Mouse (Mus musculus) hematopoietic stem cell, adult 5-6 weeks (primary cell): ENCODE results near the gene Spred3. TPM values are rescaled to one million over a fixed set of nuclear protein-coding genes. Genes with fewer than 3 reads are reported as not detected.
"Not testable (repeated sequence)": the region's sequence is repeated elsewhere in the genome, so short reads cannot be mapped to it uniquely, and the experiment has no call there.

ENCODE experiments used
- ATAC-seq, 2 experiments: fragments of 125-278 bp in 1 of 2; replicated peaks in 1 of 2; 2 replicates each; pipeline ENCODE4 v1.8.0; 2016 to 2017; ENCODE audit warnings: inconsistent platforms in 2 of 2, mild to moderate bottlenecking in 2 of 2, moderate number of reproducible peaks in 2 of 2, low read depth in 1 of 2, moderate TSS enrichment in 1 of 2; ENCODE audit not compliant: low FRiP score in 2 of 2, poor library complexity in 2 of 2, severe bottlenecking in 2 of 2, insufficient read depth in 1 of 2, low TSS enrichment in 1 of 2
- total RNA-seq: library from RNA; stranded (forward); fragments of 172-1452, 232-1000 nt; gene quantifications from 2 replicates; pipeline ENCODE4 v1.2.3, GENCODE M21; 2017

Gene Spred3
- total RNA-seq, 1 experiment from 2014 or later = 5.3 TPM

GRCm38 (mm10) chr7:29144006-29144405 lies 26.2 kb downstream of the Spred3 start:
- ATAC-seq = peak; percentile 42 to 62; a peak in 1 of 4 replicates

GRCm38 (mm10) chr7:29141416-29141815 lies 28.8 kb downstream of the Spred3 start:
- ATAC-seq = no peak

- not testable (repeated sequence) for ATAC-seq
Observed at GRCm38 (mm10) chr7:29139237-29139636, 31.0 kb downstream of the Spred3 start.

- ATAC-seq = no peak
Observed at GRCm38 (mm10) chr7:29137429-29137828, 32.8 kb downstream of the Spred3 start.

GRCm38 (mm10) chr7:29134693-29135386 lies 35.4 kb downstream of the Spred3 start, which contains the start of gene Rasgrp4:
TSS of gene Rasgrp4 (plus strand) at chr7:29134851.
- peak; percentile 84 to 97 for ATAC-seq

- no peak for ATAC-seq
Observed at GRCm38 (mm10) chr7:29134230-29134629, 36.0 kb downstream of the Spred3 start.

GRCm38 (mm10) chr7:29128725-29129124 lies 41.5 kb downstream of the Spred3 start:
- peak; percentile 57 to 63; a peak in 3 of 4 replicates for ATAC-seq

- peak; percentile 43 to 70; a peak in 2 of 4 replicates for ATAC-seq
Observed at GRCm38 (mm10) chr7:29126173-29126915, 43.9 kb downstream of the Spred3 start.

- ATAC-seq = peak; percentile 89 to 92
Observed at GRCm38 (mm10) chr7:29124970-29125369, 45.2 kb downstream of the Spred3 start, which contains the start of gene Ryr1. TSS of gene Ryr1 (minus strand) at chr7:29125179.

- no peak for ATAC-seq
Observed at GRCm38 (mm10) chr7:29123531-29124358, 46.5 kb downstream of the Spred3 start.

GRCm38 (mm10) chr7:29122821-29123220 lies 47.4 kb downstream of the Spred3 start:
- no peak for ATAC-seq

GRCm38 (mm10) chr7:29119526-29119925 lies 50.7 kb downstream of the Spred3 start:
- ATAC-seq = no peak

- ATAC-seq = no peak
Observed at GRCm38 (mm10) chr7:29118142-29118851, 51.9 kb downstream of the Spred3 start.

- ATAC-seq = no peak
Observed at GRCm38 (mm10) chr7:29108992-29109955, 60.9 kb downstream of the Spred3 start.
